Mouse (Mus musculus): ENCODE data around the gene Gpc6. TPM values are rescaled to one million over a fixed set of nuclear protein-coding genes. Genes with fewer than 3 reads are reported as not detected.

The Gpc6 gene
- polyA plus RNA-seq, 1 experiment from 2014 or later: 31.8 TPM

DNA sequence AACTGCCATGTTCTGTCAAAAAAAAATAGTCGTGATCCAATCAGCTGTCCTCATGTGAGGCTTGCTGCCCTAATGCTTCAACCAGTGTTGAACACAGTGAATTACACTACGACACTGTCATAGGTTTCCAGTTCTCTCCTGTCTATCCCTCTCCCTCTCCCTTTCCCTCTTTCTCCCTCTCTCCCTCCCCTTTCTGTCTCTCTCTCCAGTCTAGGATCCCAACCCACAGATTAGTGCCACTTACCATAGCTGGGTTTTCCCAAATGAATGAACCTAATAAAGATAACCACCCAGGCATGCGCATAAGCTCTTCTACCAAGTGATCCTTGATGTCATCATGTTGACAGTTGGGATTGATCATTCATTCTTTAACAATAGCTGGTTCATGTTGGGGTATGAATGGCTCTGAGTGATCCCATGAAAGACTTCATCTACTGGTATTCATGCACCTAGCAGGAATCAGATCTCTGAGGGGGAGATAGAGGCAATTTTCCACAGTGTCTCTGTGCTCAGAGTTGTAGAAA is 384.9 kb downstream of the Gpc6 start:
- Histone ChIP-seq H3K27ac (no peak overlapping the region), H3K4me1 (peaks cover 8% of the 10 kb centered on the region), H3K9me3 (no peaks in the 10 kb centered on the region), H3K27me3 (ENCODE audit: insufficient read depth, poor library complexity, severe bottlenecking) (no peaks in the 10 kb centered on the region), H3K4me3 (no peak overlapping the region), H3K36me3 (no peaks in the 10 kb centered on the region)
- DNase-seq (ENCODE audit: low spot score): no peak
- 88% methylated on average over 3 of the region's 3 CpGs for WGBS

DNA sequence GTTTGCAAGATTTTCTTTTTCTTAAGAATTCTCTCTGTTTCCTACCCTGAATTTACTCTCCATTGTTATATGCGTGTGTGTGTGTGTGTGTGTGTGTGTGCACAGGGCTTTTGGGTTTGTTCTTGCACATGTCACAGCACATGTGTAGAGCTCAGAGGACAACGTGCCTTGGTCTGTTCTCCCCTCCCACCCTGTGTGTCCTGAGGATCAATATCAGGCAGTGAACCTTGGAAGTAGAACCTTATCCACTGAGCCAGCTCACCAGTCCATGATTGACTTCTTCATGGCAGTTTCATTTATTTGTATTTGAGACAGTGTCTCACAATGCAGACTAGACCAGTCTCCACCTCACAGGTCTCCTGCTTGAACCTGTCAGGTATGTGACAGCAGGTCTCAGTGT is 399.1 kb downstream of the Gpc6 start:
- Histone ChIP-seq H3K4me1 (no peaks in the 10 kb centered on the region), H3K9me3 (no peaks in the 10 kb centered on the region), H3K4me3 (no peak overlapping the region), H3K27ac (no peak overlapping the region), H3K36me3 (no peaks in the 10 kb centered on the region), H3K27me3 (ENCODE audit: insufficient read depth, poor library complexity, severe bottlenecking) (no peaks in the 10 kb centered on the region)
- WGBS: 81% methylated on average over 2 of the region's 2 CpGs
- no peak for DNase-seq (ENCODE audit: low spot score)

DNA sequence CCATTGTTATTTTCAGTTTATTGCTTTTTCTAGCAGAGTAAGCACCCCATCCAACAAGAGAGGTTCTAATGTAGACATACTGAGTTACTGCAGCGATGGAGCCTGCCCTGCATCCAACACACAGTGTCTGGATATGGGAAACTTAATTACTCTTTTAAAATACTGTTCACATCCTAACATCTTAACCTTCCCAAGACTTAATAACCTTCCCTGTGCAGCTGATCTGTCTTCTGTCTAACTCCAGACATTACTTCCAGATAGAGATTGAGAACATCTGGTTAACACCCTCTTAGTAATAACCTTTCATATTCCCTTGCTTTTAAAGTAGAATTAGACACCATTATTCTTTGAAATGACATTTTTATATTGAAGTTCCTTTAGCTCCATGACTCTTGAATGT is 407.1 kb downstream of the Gpc6 start:
- Histone ChIP-seq H3K4me1 (no peaks in the 10 kb centered on the region), H3K9me3 (no peaks in the 10 kb centered on the region), H3K36me3 (no peaks in the 10 kb centered on the region), H3K4me3 (no peak overlapping the region), H3K27ac (no peak overlapping the region), H3K27me3 (ENCODE audit: insufficient read depth, poor library complexity, severe bottlenecking) (no peaks in the 10 kb centered on the region)
- DNase-seq (ENCODE audit: low spot score): no peak
- 78% methylated on average over 1 of the region's 1 CpGs for WGBS

DNA sequence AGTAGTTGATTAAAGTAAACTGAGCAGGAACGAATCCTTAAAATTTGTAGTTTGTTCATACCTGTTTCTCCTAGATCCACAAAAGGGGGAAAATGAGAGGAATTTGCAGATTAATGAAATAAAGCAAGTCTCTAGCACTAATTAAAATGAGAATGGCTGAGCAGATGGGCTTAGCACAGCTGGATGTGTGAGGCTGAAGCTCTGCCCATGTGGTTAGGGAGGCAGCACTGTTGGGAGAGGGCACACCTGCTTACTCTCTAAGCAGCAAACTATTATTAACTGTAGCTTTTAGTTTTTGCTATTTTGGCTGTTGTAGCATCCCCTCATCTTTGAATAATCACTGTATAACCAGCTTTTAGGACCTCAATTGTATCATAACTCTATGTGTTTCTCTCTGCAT is 412.2 kb downstream of the Gpc6 start:
- no peaks in the 10 kb centered on the region for H3K4me1 ChIP-seq
- no peak for DNase-seq (ENCODE audit: low spot score)
- no peak overlapping the region for H3K27ac ChIP-seq
- H3K27me3 ChIP-seq (ENCODE audit: insufficient read depth, poor library complexity, severe bottlenecking): no peaks in the 10 kb centered on the region
- no peaks in the 10 kb centered on the region for H3K36me3 ChIP-seq
- 70% methylated on average over 1 of the region's 1 CpGs for WGBS
- H3K4me3 ChIP-seq: no peak overlapping the region
- H3K9me3 ChIP-seq: no peaks in the 10 kb centered on the region

DNA sequence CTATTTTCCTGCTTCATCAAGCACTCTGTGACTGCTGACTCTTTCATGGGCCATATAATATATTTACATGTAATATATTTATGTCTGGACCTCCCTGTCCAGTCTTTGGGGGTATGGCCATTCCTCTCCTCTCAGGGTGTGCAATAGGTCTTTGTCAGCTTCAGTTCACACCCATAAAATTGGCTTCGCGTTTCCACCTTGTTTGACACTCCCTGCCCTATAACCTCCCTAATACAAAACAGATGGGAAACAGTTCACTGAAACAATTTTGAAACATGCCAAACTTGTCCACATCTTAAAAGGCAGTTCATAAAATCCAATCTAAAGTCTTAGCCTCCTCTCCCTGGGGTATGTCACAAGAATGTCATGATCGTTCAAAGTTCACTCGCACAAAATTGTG is 415.4 kb downstream of the Gpc6 start:
- no peaks in the 10 kb centered on the region for H3K9me3 ChIP-seq
- H3K4me3 ChIP-seq: no peak overlapping the region
- H3K4me1 ChIP-seq: no peaks in the 10 kb centered on the region
- DNase-seq (ENCODE audit: low spot score): no peak
- no peaks in the 10 kb centered on the region for H3K36me3 ChIP-seq
- WGBS: 80% methylated on average over 4 of the region's 4 CpGs
- no peaks in the 10 kb centered on the region for H3K27me3 ChIP-seq (ENCODE audit: insufficient read depth, poor library complexity, severe bottlenecking)
- H3K27ac ChIP-seq: no peak overlapping the region

DNA sequence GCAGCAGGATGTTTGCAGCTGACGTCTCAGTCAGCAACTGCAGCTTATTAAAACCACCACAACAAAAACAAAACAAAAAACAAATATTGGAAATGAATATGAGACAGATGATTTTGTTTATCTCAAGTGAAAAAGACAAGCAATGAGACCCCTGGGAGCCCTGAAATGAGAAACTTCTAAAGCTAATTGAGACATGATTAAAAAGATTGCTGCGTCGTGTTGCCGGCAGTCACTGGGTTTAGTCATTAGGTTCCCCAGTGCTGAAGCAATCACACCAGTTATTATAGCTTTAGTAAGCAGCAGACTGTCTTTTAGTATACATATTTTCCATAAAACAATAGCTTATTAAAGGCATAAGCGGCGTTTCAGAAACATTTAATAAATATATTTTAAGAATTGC is 419.4 kb downstream of the Gpc6 start:
- DNase-seq (ENCODE audit: low spot score): no peak
- 85% methylated on average over 6 of the region's 6 CpGs for WGBS
- no peak overlapping the region for H3K27ac ChIP-seq

DNA sequence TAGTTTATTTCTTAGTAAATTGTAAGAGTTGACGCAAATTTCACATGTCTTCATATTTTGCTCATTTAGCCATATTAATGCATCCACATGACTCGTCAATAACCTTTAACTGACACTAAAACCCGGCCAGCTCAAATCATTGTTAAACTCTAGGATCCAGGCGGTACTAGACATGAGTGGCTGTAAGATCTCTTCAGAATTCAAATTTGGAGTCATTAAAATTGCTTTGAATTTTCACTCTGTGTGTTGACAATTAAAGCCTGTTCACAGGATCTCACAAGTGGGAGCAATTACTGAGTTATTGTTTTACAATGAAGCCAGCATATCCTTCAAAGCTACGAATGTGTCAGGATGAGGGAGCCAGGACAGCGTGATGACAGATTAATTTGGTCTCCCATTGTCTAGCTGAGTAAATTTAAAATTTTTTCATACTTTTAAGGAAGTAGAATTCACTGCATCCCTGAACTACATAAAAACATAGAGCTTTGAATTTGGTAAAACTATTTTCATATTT is 421.3 kb downstream of the Gpc6 start:
- Histone ChIP-seq H3K36me3 (no peaks in the 10 kb centered on the region), H3K27ac (no peak overlapping the region), H3K4me1 (no peaks in the 10 kb centered on the region), H3K9me3 (no peaks in the 10 kb centered on the region), H3K27me3 (ENCODE audit: insufficient read depth, poor library complexity, severe bottlenecking) (no peaks in the 10 kb centered on the region), H3K4me3 (no peak overlapping the region)
- 89% methylated on average over 6 of the region's 6 CpGs for WGBS
- DNase-seq (ENCODE audit: low spot score): no peak

More for the DNA sequence above, 419.4 kb downstream of the Gpc6 start:
- Histone ChIP-seq H3K36me3 (no peaks in the 10 kb centered on the region), H3K9me3 (no peaks in the 10 kb centered on the region), H3K4me1 (no peaks in the 10 kb centered on the region), H3K27me3 (ENCODE audit: insufficient read depth, poor library complexity, severe bottlenecking) (no peaks in the 10 kb centered on the region), H3K4me3 (no peak overlapping the region)

DNA sequence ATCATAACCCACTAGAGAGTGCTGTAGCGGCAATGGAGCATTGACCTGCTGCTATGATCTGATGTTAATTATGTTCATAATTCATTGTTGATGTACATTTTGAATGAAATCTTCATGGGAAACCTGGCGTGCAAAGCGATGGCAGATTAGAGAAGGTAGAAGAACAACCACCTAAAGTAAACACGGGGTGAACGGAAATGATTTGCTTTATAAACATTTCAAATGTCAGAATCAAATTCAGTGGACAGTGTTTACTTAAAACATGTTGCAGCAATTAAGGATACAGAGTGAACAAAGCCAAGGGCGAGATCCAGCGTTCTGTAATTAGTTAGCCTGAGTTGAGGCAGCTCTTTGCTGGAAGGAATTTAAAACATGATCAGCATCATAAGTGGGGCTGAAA is 426.2 kb downstream of the Gpc6 start:
- H3K27ac ChIP-seq: no peak overlapping the region
- DNase-seq (ENCODE audit: low spot score): no peak
- no peaks in the 10 kb centered on the region for H3K9me3 ChIP-seq
- no peaks in the 10 kb centered on the region for H3K27me3 ChIP-seq (ENCODE audit: insufficient read depth, poor library complexity, severe bottlenecking)
- no peaks in the 10 kb centered on the region for H3K4me1 ChIP-seq
- WGBS: 84% methylated on average over 7 of the region's 7 CpGs
- no peaks in the 10 kb centered on the region for H3K36me3 ChIP-seq
- H3K4me3 ChIP-seq: no peak overlapping the region

DNA sequence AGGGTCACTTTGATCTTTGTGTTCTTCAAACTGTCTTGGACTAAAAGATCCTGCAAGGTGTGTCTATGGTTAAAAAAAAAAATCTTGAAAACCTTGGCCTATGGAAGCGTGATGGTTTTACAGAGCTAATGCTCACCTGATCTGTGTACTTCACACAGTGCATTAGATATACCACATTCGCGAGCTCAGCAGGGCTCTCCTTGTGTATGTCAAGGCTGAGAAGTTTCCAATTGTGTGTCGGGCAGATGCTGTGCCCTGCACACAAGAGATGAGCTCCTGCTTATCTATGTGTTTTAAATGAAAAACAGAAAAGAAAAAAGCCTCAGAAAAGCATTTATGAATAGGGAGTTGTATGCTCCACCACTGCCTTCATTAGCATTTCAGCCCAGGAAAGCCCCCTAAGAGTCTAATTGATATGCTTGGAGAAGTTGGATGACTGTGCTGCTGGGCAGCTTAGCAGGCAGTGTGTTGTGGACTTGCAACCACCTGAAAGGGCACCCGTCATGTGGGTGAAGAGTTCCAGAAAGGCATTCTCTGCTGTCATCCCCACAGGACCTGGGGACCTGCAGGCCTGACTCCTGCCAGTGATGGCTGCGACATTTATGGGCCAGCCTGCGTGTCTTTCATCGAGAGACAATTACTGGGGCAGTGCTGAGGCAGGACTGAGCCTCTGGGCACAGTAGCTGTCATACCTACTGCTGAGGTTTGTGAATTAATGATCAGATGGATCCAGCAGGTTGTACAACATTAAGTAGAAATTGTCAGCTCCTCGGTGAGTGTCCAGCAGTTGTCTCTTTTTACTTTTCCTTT is 436.2 kb downstream of the Gpc6 start:
- Histone ChIP-seq H3K4me1 (no peaks in the 10 kb centered on the region), H3K9me3 (no peaks in the 10 kb centered on the region), H3K27ac (no peak overlapping the region), H3K4me3 (no peak overlapping the region), H3K27me3 (ENCODE audit: insufficient read depth, poor library complexity, severe bottlenecking) (no peaks in the 10 kb centered on the region), H3K36me3 (no peaks in the 10 kb centered on the region)
- WGBS: 62% methylated on average over 9 of the region's 9 CpGs
- no peak for DNase-seq (ENCODE audit: low spot score)

DNA sequence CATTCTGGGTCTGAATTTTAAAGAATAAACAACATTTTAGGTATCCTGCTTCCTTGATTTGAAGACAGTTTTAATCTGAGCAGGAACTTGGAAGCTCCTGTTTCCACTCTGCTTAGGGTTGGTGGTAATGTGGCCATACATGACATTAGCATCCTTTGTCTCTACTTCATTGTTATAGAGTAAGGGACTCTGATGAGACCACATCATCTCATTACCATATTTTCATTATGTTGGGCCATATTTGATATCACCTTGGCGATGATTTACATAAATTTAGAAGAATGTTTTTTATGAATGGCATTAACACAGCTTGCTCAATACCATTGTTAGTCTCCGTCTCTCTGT is 436.8 kb downstream of the Gpc6 start:
- Histone ChIP-seq H3K9me3 (no peaks in the 10 kb centered on the region), H3K4me1 (no peaks in the 10 kb centered on the region), H3K4me3 (no peak overlapping the region), H3K27ac (no peak overlapping the region), H3K27me3 (ENCODE audit: insufficient read depth, poor library complexity, severe bottlenecking) (no peaks in the 10 kb centered on the region), H3K36me3 (no peaks in the 10 kb centered on the region)
- 91% methylated on average over 2 of the region's 2 CpGs for WGBS
- DNase-seq (ENCODE audit: low spot score): no peak

DNA sequence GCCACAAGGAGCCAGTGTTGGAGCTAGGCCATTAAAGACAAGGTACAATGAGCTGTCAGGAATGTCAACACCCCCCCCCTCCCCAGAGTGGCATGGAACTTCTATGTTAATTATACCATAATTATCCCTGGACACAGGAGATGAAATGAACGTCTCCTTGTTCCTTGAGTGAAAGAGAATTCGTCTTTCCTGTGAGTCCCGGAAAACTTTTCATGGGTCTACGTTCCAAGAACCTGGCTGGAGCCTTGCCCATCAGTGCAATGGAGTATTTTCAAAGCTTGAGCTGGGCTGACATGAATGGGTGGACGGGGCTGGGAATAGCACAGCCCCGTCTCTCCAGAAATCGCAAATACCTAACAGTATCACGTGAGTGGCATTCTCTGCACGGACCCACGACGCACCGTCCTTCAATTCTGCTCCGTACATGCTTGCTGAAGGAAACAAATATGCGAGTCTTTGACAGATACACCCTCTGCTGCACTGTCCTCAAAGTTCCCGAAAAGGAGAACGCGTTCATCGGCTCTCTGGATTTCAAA is 444.3 kb downstream of the Gpc6 start:
- no peaks in the 10 kb centered on the region for H3K9me3 ChIP-seq
- H3K36me3 ChIP-seq: no peaks in the 10 kb centered on the region
- H3K27me3 ChIP-seq (ENCODE audit: insufficient read depth, poor library complexity, severe bottlenecking): no peaks in the 10 kb centered on the region
- DNase-seq (ENCODE audit: low spot score): no peak
- no peaks in the 10 kb centered on the region for H3K4me1 ChIP-seq
- no peak overlapping the region for H3K4me3 ChIP-seq
- 89% methylated on average over 18 of the region's 18 CpGs for WGBS
- no peak overlapping the region for H3K27ac ChIP-seq

DNA sequence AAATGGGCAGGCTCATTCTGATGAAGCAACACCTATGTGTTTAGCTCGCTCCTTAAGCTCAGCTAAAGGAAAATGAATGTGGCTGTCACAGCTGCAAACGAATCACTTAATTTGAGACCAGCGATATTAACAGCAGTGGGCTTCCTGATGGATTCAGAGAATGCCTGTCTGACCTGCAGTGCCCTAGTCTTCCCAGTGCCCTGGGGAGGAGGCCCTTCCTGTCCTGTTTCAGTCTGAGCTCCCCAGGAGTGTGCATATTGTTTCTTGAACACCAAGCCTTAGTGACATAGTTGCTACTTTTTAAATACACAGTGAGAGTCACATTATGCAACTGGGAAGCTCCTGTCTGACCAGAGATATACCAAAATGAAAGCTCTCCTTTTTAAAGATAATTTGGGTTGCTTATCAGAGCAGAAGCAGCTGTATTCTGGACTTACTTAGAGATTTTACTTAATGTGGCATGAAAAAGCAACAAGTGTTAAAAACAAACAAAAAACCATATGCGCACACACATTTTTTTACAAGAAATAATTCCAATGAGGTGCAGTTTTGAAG is 451.8 kb downstream of the Gpc6 start:
- WGBS: 57% methylated on average over 4 of the region's 4 CpGs
- Histone ChIP-seq H3K9me3 (no peaks in the 10 kb centered on the region), H3K36me3 (no peaks in the 10 kb centered on the region), H3K4me1 (no peaks in the 10 kb centered on the region), H3K4me3 (no peak overlapping the region), H3K27me3 (ENCODE audit: insufficient read depth, poor library complexity, severe bottlenecking) (no peaks in the 10 kb centered on the region), H3K27ac (no peak overlapping the region)
- DNase-seq (ENCODE audit: low spot score): no peak

DNA sequence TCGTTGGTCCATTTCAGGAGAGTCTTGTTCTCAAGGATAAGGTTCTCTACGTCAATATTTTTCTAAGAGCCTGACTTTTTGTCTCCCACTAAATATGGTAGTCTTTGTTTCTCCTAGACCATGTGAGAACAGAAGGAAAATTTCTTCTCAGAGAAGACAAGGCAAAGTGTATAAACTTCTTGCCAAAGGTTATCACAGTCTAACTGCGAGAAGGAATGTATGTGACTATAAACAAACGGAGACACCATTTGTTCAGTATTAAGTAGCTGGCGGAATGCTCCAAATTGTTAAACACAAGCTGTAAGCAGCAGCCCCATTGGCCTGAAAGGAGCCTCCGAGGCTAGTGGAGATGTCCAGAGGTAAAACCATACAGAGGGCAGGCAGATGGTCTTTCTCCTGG is 454.9 kb downstream of the Gpc6 start:
- no peak overlapping the region for H3K4me3 ChIP-seq
- DNase-seq (ENCODE audit: low spot score): no peak
- 0 out of 2 replicates have a peak, but pooled peaks cover 6% of the 10 kb centered on the region for H3K4me1 ChIP-seq
- no peaks in the 10 kb centered on the region for H3K36me3 ChIP-seq
- H3K9me3 ChIP-seq: no peaks in the 10 kb centered on the region
- WGBS: 50% methylated on average over 6 of the region's 6 CpGs
- H3K27me3 ChIP-seq (ENCODE audit: insufficient read depth, poor library complexity, severe bottlenecking): no peaks in the 10 kb centered on the region
- no peak overlapping the region for H3K27ac ChIP-seq

Measured in heart, embryonic 10.5 days (tissue).